Mouse (Mus musculus): ENCODE results near the gene Gm8094. TPM values are rescaled to one million over a fixed set of nuclear protein-coding genes. Genes with fewer than 3 reads are reported as not detected.
"Not testable (repeated sequence)": the region's sequence is repeated elsewhere in the genome, so short reads cannot be mapped to it uniquely, and the experiment has no call there.

The Gm8094 gene
- polyA plus RNA-seq (2012; rRNA removed) (not detected in 2 replicates), polyA plus RNA-seq (2014; fragmentation: Nextera tagmentation; extraction: Ambion mirVana) (not detected in 2 replicates)

GRCm38 (mm10) chr14:43076543-43076942 lies at the start of gene Gm8094:
TSS of gene Gm8094 (minus strand) at chr14:43076643.
- not testable (repeated sequence) for H3K9me3 ChIP-seq (ENCODE audit: control insufficient read depth, low read length); H3K27me3 ChIP-seq (ENCODE audit: control insufficient read depth, insufficient read depth, low read length); DNase-seq (ENCODE audit: low read depth in 3 of 3, low spot score in 3 of 3); H3K27ac ChIP-seq; H3K4me3 ChIP-seq (ENCODE audit: insufficient read depth in 1 of 2, low read depth in 2 of 2, low read length in 2 of 2); H3K4me2 ChIP-seq (ENCODE audit: low read depth); H3K9ac ChIP-seq (replicated peaks); H3K36me3 ChIP-seq (replicated peaks; ENCODE audit: control insufficient read depth, insufficient read depth, low read depth); H3K4me1 ChIP-seq (replicated peaks; ENCODE audit: control insufficient read depth in 2 of 2, insufficient read depth in 2 of 2, low read length in 1 of 2); ATAC-seq (ENCODE audit: insufficient read depth)
- 54% methylated on average over 2 of the region's 2 CpGs for WGBS (ENCODE audit: insufficient replicate concordance)

- not testable (repeated sequence) for DNase-seq (ENCODE audit: low read depth in 3 of 3, low spot score in 3 of 3); H3K36me3 ChIP-seq (replicated peaks; ENCODE audit: control insufficient read depth, insufficient read depth, low read depth); H3K4me2 ChIP-seq (ENCODE audit: low read depth); H3K4me1 ChIP-seq (replicated peaks; ENCODE audit: control insufficient read depth in 2 of 2, insufficient read depth in 2 of 2, low read length in 1 of 2); H3K9ac ChIP-seq (replicated peaks); H3K27ac ChIP-seq; H3K27me3 ChIP-seq (ENCODE audit: control insufficient read depth, insufficient read depth, low read length); H3K4me3 ChIP-seq (ENCODE audit: insufficient read depth in 1 of 2, low read depth in 2 of 2, low read length in 2 of 2); H3K9me3 ChIP-seq (ENCODE audit: control insufficient read depth, low read length); ATAC-seq (ENCODE audit: insufficient read depth)
- WGBS (ENCODE audit: insufficient replicate concordance), result 61% methylated on average over 1 of the region's 3 CpGs
Observed at GRCm38 (mm10) chr14:43119673-43120072, 43.2 kb upstream of the Gm8094 start.

- H3K4me2 ChIP-seq (ENCODE audit: low read depth); DNase-seq (ENCODE audit: low read depth in 3 of 3, low spot score in 3 of 3); H3K9me3 ChIP-seq (ENCODE audit: control insufficient read depth, low read length); H3K4me3 ChIP-seq (ENCODE audit: insufficient read depth in 1 of 2, low read depth in 2 of 2, low read length in 2 of 2); H3K9ac ChIP-seq (replicated peaks); H3K27ac ChIP-seq; H3K36me3 ChIP-seq (replicated peaks; ENCODE audit: control insufficient read depth, insufficient read depth, low read depth); ATAC-seq (ENCODE audit: insufficient read depth); H3K27me3 ChIP-seq (ENCODE audit: control insufficient read depth, insufficient read depth, low read length); H3K4me1 ChIP-seq (replicated peaks; ENCODE audit: control insufficient read depth in 2 of 2, insufficient read depth in 2 of 2, low read length in 1 of 2): not testable (repeated sequence)
- 41% methylated on average over 2 of the region's 3 CpGs for WGBS (ENCODE audit: insufficient replicate concordance)
Observed at GRCm38 (mm10) chr14:43100301-43100700, 23.9 kb upstream of the Gm8094 start, which contains the start of gene Gm8104. TSS of gene Gm8104 (plus strand) at chr14:43100601.

- not testable (repeated sequence) for ATAC-seq (ENCODE audit: insufficient read depth); H3K9me3 ChIP-seq (ENCODE audit: control insufficient read depth, low read length); H3K4me1 ChIP-seq (replicated peaks; ENCODE audit: control insufficient read depth in 2 of 2, insufficient read depth in 2 of 2, low read length in 1 of 2); H3K27me3 ChIP-seq (ENCODE audit: control insufficient read depth, insufficient read depth, low read length); H3K36me3 ChIP-seq (replicated peaks; ENCODE audit: control insufficient read depth, insufficient read depth, low read depth); H3K9ac ChIP-seq (replicated peaks); H3K4me3 ChIP-seq (ENCODE audit: insufficient read depth in 1 of 2, low read depth in 2 of 2, low read length in 2 of 2); H3K27ac ChIP-seq; H3K4me2 ChIP-seq (ENCODE audit: low read depth); DNase-seq (ENCODE audit: low read depth in 3 of 3, low spot score in 3 of 3)
- WGBS (ENCODE audit: insufficient replicate concordance), result 44% methylated on average over 1 of the region's 14 CpGs
Observed at GRCm38 (mm10) chr14:43089103-43089919, 12.9 kb upstream of the Gm8094 start.

- H3K27me3 ChIP-seq (ENCODE audit: control insufficient read depth, insufficient read depth, low read length); H3K4me3 ChIP-seq (ENCODE audit: insufficient read depth in 1 of 2, low read depth in 2 of 2, low read length in 2 of 2); H3K9ac ChIP-seq (replicated peaks); DNase-seq (ENCODE audit: low read depth in 3 of 3, low spot score in 3 of 3); H3K9me3 ChIP-seq (ENCODE audit: control insufficient read depth, low read length); H3K4me1 ChIP-seq (replicated peaks; ENCODE audit: control insufficient read depth in 2 of 2, insufficient read depth in 2 of 2, low read length in 1 of 2); H3K36me3 ChIP-seq (replicated peaks; ENCODE audit: control insufficient read depth, insufficient read depth, low read depth); H3K27ac ChIP-seq; H3K4me2 ChIP-seq (ENCODE audit: low read depth); ATAC-seq (ENCODE audit: insufficient read depth): not testable (repeated sequence)
- 38% methylated on average over 1 of the region's 1 CpGs for WGBS (ENCODE audit: insufficient replicate concordance)
Observed at GRCm38 (mm10) chr14:43084936-43085730, 8.7 kb upstream of the Gm8094 start.

GRCm38 (mm10) chr14:43060179-43060578 lies 16.3 kb downstream of the Gm8094 start:
- H3K36me3 ChIP-seq (replicated peaks; ENCODE audit: control insufficient read depth, insufficient read depth, low read depth); H3K27me3 ChIP-seq (ENCODE audit: control insufficient read depth, insufficient read depth, low read length); H3K4me1 ChIP-seq (replicated peaks; ENCODE audit: control insufficient read depth in 2 of 2, insufficient read depth in 2 of 2, low read length in 1 of 2); H3K9ac ChIP-seq (replicated peaks); H3K9me3 ChIP-seq (ENCODE audit: control insufficient read depth, low read length); H3K27ac ChIP-seq; ATAC-seq (ENCODE audit: insufficient read depth); H3K4me2 ChIP-seq (ENCODE audit: low read depth); DNase-seq (ENCODE audit: low read depth in 3 of 3, low spot score in 3 of 3); H3K4me3 ChIP-seq (ENCODE audit: insufficient read depth in 1 of 2, low read depth in 2 of 2, low read length in 2 of 2): not testable (repeated sequence)
- WGBS (ENCODE audit: insufficient replicate concordance), result 55% methylated on average over 4 of the region's 4 CpGs

- not testable (repeated sequence) for H3K4me1 ChIP-seq (replicated peaks; ENCODE audit: control insufficient read depth in 2 of 2, insufficient read depth in 2 of 2, low read length in 1 of 2); ATAC-seq (ENCODE audit: insufficient read depth); H3K4me2 ChIP-seq (ENCODE audit: low read depth); H3K27me3 ChIP-seq (ENCODE audit: control insufficient read depth, insufficient read depth, low read length); H3K36me3 ChIP-seq (replicated peaks; ENCODE audit: control insufficient read depth, insufficient read depth, low read depth); H3K4me3 ChIP-seq (ENCODE audit: insufficient read depth in 1 of 2, low read depth in 2 of 2, low read length in 2 of 2); DNase-seq (ENCODE audit: low read depth in 3 of 3, low spot score in 3 of 3); H3K27ac ChIP-seq; H3K9me3 ChIP-seq (ENCODE audit: control insufficient read depth, low read length); H3K9ac ChIP-seq (replicated peaks)
- 54% methylated on average over 3 of the region's 3 CpGs for WGBS (ENCODE audit: insufficient replicate concordance)
Observed at GRCm38 (mm10) chr14:43058063-43058462, 18.4 kb downstream of the Gm8094 start.

Data from liver, embryonic 14.5 days (tissue).